Mouse (Mus musculus) heart, adult 2 months (tissue): ENCODE data around the gene Bzw1. TPM values are rescaled to one million over a fixed set of nuclear protein-coding genes. Genes with fewer than 3 reads are reported as not detected.
A peak's percentile ranks its signal among the peaks of the same experiment; 100 is the strongest.

Source experiments
- DNase-seq, 2 experiments: peaks; one replicate each; pipeline ENCODE4 v3.0.0; 2021
- H3K27ac ChIP-seq: fragments of 200-600 bp; 2 replicates; pipeline ENCODE4 v1.8.1; 2022
- H3K27me3 ChIP-seq: fragments of 200-500 bp; 2 replicates; pipeline ENCODE4 v1.6.1; 2012; ENCODE audit warnings: mild to moderate bottlenecking, low read length, inconsistent platforms, mixed read lengths; ENCODE audit not compliant: control insufficient read depth, insufficient read depth
- H3K36me3 ChIP-seq: fragments of 200-500 bp; 2 replicates; pipeline ENCODE4 v1.6.1; 2012; ENCODE audit warnings: low read length, inconsistent platforms; ENCODE audit not compliant: control insufficient read depth, insufficient read depth
- H3K4me1 ChIP-seq: fragments of 200-500 bp; 2 replicates; pipeline ENCODE4 v1.6.1; 2011; ENCODE audit warnings: low read length; ENCODE audit not compliant: control insufficient read depth, insufficient read depth
- H3K4me3 ChIP-seq: fragments of 200-600 bp; 2 replicates; pipeline ENCODE4 v1.8.1; 2022
- H3K79me2 ChIP-seq: fragments of 200-500 bp; replicated peaks from 2 replicates; pipeline ENCODE4 v1.6.1; 2012; ENCODE audit warnings: mild to moderate bottlenecking, inconsistent platforms, low read length, moderate library complexity, mixed read lengths; ENCODE audit not compliant: control insufficient read depth, insufficient read depth
- H3K9ac ChIP-seq: fragments of 200-500 bp; 2 replicates; pipeline ENCODE4 v1.6.1; 2012; ENCODE audit warnings: low read depth, mild to moderate bottlenecking, control low read depth, inconsistent platforms, low read length, mixed read lengths
- CTCF ChIP-seq: fragments of 200-600 bp; IDR thresholded peaks from 2 replicates; pipeline ENCODE4 v1.8.1; 2022; ENCODE audit warnings: antibody characterized with exemption, mild to moderate bottlenecking, moderate library complexity
- EP300 ChIP-seq: fragments of 200-500 bp; IDR thresholded peaks from 2 replicates; pipeline ENCODE4 v1.6.1; 2011; ENCODE audit warnings: low read depth, low read length, control low read depth; ENCODE audit not compliant: insufficient read depth
- POLR2A ChIP-seq: fragments of 200-500 bp; IDR thresholded peaks from 2 replicates; pipeline ENCODE4 v1.6.1; 2011; ENCODE audit warnings: mild to moderate bottlenecking, low read depth, low read length, control low read depth; ENCODE audit not compliant: insufficient read depth
- WGBS: fragments of 180-500 bp; shearing (Covaris S2); methylation state at CpG from one replicate; pipeline ENCODE4 v1.1.7; 2018; 5-methylcytosine and 5-hydroxymethylcytosine counted together
- intact Hi-C: fragments of 180-260 bp; cut with DNase I; formaldehyde crosslinking; loops from one replicate; pipeline ENCODE4 v1.15.1; 2025
- polyA plus RNA-seq: library from polyadenylated mRNA; depleted of rRNA; stranded (reverse); fragments of >200 nt; gene quantifications from 2 replicates; pipeline ENCODE4 v1.2.3, GENCODE M21; 2012
- total RNA-seq, 2 experiments: library from RNA; stranded (reverse); gene quantifications; 2 replicates each; pipeline ENCODE4 v1.2.3; 2021

Bzw1 gene
- total and polyA plus RNA-seq, 3 experiments: 14.5 to 70.7 (median 62.6) TPM

DNA sequence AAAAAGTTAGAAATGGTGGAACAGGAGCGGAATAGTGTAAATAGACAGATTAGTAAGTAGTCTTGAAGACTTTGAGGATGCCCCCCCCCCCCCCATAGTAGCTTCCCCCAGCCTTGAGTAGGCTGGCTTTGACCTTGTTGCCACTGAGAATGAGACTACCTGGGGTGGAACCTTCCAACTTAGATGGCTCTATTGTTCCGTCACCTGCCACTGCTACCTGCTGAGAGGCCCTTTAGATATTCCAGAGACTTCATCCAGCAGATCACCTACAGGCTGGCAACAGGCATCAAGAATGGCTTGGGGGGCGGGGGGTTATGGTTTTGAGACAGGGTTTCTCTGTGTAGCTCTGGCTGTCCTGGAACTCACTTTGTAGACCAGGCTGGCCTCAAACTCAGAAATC, 31.9 kb downstream of the Bzw1 start:
- Histone ChIP-seq H3K4me1 (peaks cover 12% of the 10 kb centered on the region), H3K27ac (no peak overlapping the region), H3K36me3 (peaks cover 21% of the 10 kb centered on the region), H3K4me3 (no peak overlapping the region), H3K27me3 (no peaks in the 10 kb centered on the region), H3K79me2 (peaks cover 7% of the 10 kb centered on the region), H3K9ac (no peak overlapping the region)
- intact Hi-C loops: loop anchor here (1.0 kb wide), 1 partner anchor 31 kb away; no protein-coding TSS in a partner anchor
- WGBS: 87% methylated on average over 3 of the region's 3 CpGs
- no peak for DNase-seq
- TF ChIP-seq POLR2A (no peak), EP300 (no peak), CTCF (no peak)

DNA sequence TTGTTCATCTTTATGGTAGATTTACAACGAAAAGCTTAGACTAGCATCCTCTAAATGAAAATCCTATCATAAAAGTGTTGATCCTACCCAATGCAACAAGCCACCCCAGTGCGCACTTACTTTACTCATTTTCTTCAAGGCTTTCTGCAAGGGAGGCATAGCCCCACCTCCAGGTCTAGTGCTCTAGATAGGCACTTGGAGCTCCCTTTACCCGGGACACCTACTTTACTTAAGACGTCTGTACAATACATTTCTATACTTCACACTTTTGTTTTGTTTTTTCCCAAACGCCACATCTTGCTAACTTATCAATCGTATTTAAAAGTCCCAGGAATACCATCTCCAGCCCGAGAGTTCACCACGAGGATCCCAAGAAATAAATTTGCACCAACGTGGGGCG, 52.0 kb downstream of the Bzw1 start:
- no peaks in the 10 kb centered on the region for H3K36me3 ChIP-seq
- TF ChIP-seq EP300: no peak
- TF ChIP-seq CTCF: no peak
- no peak for TF ChIP-seq POLR2A
- H3K9ac ChIP-seq: peak overlapping the region; percentile 63
- H3K79me2 ChIP-seq: peaks cover 1% of the 10 kb centered on the region; the same call in 1 of the 2 replicates
- DNase-seq: no peak
- WGBS: 10% methylated on average over 10 of the region's 10 CpGs
- no peaks in the 10 kb centered on the region for H3K27me3 ChIP-seq
- peak overlapping the region; percentile 76 for H3K4me3 ChIP-seq
- peaks cover 2% of the 10 kb centered on the region for H3K4me1 ChIP-seq
- peak overlapping the region; percentile 80 for H3K27ac ChIP-seq
- intact Hi-C loops: loop anchor here (1.0 to 2.0 kb wide), 2 partner anchors 22 to 51 kb away; no protein-coding TSS in a partner anchor

DNA sequence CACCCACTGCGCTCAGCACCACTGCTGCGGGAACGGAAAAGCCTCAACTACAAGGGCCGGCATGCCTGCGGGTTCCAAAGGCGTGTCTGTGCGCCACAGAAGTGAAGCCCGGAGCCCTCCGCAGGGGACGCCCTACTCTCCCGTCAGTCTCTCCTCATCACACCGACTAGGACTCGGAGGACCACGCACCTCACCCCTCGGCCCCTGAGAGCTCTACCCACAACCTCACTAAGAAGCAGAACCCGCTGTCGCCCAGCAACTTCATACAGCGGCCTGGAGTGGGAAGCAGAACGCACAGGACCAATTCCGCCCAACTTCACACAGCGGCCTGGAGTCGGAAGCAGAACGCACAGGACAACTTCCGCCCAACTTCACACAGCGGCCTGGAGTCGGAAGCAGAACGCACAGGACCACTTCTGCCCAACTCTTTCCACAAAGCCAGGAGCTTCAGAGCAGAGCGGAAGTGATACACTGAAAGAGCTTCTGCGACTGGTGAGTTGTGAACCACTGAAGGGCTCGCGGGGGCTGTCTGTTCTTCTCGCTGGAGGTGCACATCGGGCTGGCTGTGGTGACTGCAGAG, 52.5 kb downstream of the Bzw1 start, which contains the start of the genes Nif3l1 and Ppil3:
Gene Nif3l1, plus strand, starts transcription at position 9 of the 580 bp plus-strand sequence.
Gene Ppil3, minus strand, starts transcription at position 344 of the 580 bp plus-strand sequence.
- no peaks in the 10 kb centered on the region for H3K27me3 ChIP-seq
- peak within 1 kb of the TSS; percentile 76 for H3K4me3 ChIP-seq
- H3K27ac ChIP-seq: peak within 1 kb of the TSS; percentile 80
- intact Hi-C loops: loop anchor here (1.0 to 2.0 kb wide), 2 partner anchors 22 to 52 kb away; no protein-coding TSS in a partner anchor
- H3K9ac ChIP-seq: peak within 1 kb of the TSS; percentile 63
- peaks cover 1% of the 10 kb centered on the region; the same call in 1 of the 2 replicates for H3K79me2 ChIP-seq
- H3K4me1 ChIP-seq: peaks cover 2% of the 10 kb centered on the region
- TF ChIP-seq EP300: no peak; the same call in 1 of the 2 replicates
- TF ChIP-seq CTCF: peak; percentile 45
- TF ChIP-seq POLR2A: peak; percentile 79
- DNase-seq: peak; percentile 85 to 90
- H3K36me3 ChIP-seq: no peaks in the 10 kb centered on the region
- WGBS: under 1% methylated on average over 33 of the region's 33 CpGs

DNA sequence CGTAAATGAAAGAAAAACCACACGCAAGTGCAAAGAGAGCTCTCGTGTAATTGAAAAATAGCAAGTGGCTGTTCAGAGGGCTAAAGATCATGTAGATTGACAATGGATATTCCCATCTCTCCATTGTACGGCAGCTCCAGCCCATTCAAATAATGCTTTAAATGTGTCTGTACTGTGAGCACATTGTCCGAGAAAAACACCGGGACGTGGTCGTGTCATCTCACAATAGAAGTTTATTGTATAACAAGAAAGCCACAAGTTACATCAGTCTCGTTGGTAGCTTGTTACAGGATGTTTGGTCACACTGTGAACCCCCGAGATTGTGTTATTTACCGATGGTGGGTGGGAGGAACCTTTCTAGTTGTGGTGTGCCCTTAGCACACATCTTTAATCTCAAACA, 53.2 kb downstream of the Bzw1 start:
- no peak for DNase-seq
- Histone ChIP-seq H3K4me1 (peaks cover 2% of the 10 kb centered on the region), H3K27me3 (no peaks in the 10 kb centered on the region), H3K79me2 (peaks cover 1% of the 10 kb centered on the region; the same call in 1 of the 2 replicates), H3K36me3 (no peaks in the 10 kb centered on the region; the same call in 1 of the 2 replicates), H3K27ac (peak overlapping the region; percentile 80), H3K4me3 (peak overlapping the region; percentile 76), H3K9ac (peak overlapping the region; percentile 63)
- intact Hi-C loops: loop anchor here (1.0 to 2.0 kb wide), 2 partner anchors 23 to 53 kb away; no protein-coding TSS in a partner anchor
- TF ChIP-seq CTCF: no peak
- 4% methylated on average over 11 of the region's 11 CpGs for WGBS

DNA sequence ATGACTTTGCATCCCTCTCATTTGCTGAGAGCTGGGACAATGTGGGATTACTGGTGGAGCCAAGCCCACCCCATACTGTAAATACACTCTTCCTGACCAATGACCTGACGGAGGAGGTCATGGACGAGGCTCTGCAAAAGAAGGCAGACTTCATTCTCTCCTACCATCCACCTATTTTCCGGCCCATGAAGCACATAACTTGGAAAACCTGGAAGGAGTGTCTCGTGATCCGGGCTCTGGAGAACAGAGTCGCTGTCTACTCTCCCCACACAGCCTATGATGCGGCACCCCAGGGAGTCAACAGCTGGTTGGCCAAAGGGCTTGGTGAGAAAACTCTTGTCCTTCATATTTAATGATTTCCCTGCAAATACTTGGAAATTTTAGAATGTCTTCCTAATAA, 55.1 kb downstream of the Bzw1 start:
- H3K27me3 ChIP-seq: no peaks in the 10 kb centered on the region
- H3K4me1 ChIP-seq: peaks cover 2% of the 10 kb centered on the region
- no peak overlapping the region for H3K27ac ChIP-seq
- no peaks in the 10 kb centered on the region; the same call in 1 of the 2 replicates for H3K36me3 ChIP-seq
- intact Hi-C loops: no loop called here
- H3K9ac ChIP-seq: no peak overlapping the region
- 95% methylated on average over 7 of the region's 7 CpGs for WGBS
- no peak for DNase-seq
- TF ChIP-seq CTCF (no peak), EP300 (no peak), POLR2A (no peak)
- H3K79me2 ChIP-seq: peaks cover 1% of the 10 kb centered on the region; the same call in 1 of the 2 replicates
- H3K4me3 ChIP-seq: no peak overlapping the region

DNA sequence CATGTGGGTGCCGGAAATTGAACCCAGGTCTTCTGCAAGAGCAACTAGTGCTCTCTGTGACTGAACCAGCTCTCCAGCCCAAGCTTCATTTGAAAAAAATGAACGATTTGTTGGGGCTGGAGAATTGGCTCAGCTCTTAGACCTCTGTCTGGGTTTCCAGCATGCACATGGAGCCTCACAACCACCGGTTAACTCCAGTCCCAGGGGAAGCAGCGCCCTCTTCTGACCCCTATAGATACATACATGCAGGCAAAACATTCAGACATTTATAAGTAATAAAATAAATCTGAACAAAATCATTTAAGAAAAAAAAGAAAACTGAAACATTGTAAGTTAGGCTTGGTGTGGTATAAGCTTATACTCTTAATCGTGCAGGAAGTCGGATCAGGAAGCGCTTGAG, 55.7 kb downstream of the Bzw1 start:
- TF ChIP-seq EP300 (no peak), POLR2A (no peak), CTCF (0 out of 2 replicates have a peak, but pooled peaks have one; percentile 3)
- no peak for DNase-seq
- Histone ChIP-seq H3K79me2 (peaks cover 1% of the 10 kb centered on the region; the same call in 1 of the 2 replicates), H3K36me3 (no peaks in the 10 kb centered on the region; the same call in 1 of the 2 replicates), H3K4me1 (peaks cover 2% of the 10 kb centered on the region), H3K27me3 (no peaks in the 10 kb centered on the region), H3K9ac (no peak overlapping the region), H3K4me3 (no peak overlapping the region), H3K27ac (no peak overlapping the region)
- WGBS: 77% methylated on average over 7 of the region's 7 CpGs
- intact Hi-C loops: no loop called here
